Mouse (Mus musculus) thymus, postnatal 0 days (tissue): ENCODE data around the gene H2-T3. TPM values are rescaled to one million over a fixed set of nuclear protein-coding genes. Genes with fewer than 3 reads are reported as not detected.
A peak's percentile ranks its signal among the peaks of the same experiment; 100 is the strongest.
"Not testable (repeated sequence)": the region's sequence is repeated elsewhere in the genome, so short reads cannot be mapped to it uniquely, and the experiment has no call there.

Source experiments
- DNase-seq: peaks from one replicate; pipeline ENCODE4 v3.0.0-alpha.2; 2015; ENCODE audit warnings: low spot score
- polyA plus RNA-seq: library from polyadenylated mRNA; unstranded; fragments of >200 nt; fragmentation: Nextera tagmentation; extraction: Ambion mirVana; gene quantifications from 2 replicates; pipeline ENCODE4 v1.2.1, GENCODE M21; 2015

Gene H2-T3
- polyA plus RNA-seq, 1 experiment from 2014 or later, result 2.7 TPM

- peak; percentile 23 for DNase-seq
These were observed 10.6 kb downstream of the H2-T3 start for GRCm38 (mm10) chr17:36179446-36179845.

GRCm38 (mm10) chr17:36178938-36179337 is 11.1 kb downstream of the H2-T3 start:
- DNase-seq, result peak; percentile 76

DNA sequence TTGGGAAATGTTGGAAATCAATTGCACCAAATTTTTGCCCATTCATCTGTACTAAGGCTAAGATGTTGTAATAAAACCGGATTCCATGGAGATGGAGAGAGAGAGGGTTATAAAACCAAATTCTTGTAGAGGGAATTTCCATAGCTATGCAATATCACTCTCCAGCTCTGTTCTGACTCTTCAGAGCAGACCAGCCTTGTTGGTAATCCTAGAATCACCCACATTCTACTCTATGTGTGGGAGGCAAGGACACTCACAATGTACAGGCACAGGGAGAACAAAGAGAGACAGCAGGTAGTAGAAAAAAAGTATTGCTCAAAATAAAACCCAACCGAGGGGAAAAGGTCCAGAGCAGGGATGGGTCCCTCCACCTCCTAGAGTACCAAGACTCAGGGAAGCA is 14.0 kb downstream of the H2-T3 start:
- DNase-seq, result not testable (repeated sequence)

DNA sequence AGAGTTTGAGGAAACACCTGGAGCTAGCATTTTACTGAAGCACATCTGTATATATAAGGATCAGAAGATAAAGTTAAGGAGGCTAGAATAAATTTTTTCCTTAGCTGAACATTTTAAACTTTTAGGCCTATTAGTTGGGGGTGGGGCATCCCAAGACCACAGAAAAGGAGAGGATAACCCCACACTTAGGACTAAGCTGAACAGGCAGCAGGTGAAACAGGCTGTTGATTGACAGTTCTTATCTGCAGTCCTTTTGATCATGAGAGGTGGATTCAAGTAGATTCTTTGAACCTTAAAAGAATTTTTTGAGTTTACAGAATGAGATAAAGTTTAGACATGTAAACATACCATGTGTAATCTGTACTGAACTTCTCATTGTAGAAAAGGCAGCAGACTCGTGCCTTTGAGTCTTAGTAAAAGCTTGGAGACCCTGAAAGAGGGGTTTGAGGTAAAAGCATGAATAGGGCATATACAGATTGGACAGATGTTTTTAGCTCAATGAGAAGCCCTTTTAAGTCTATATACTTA is 19.7 kb downstream of the H2-T3 start:
- peak; percentile 59 for DNase-seq

- no peak for DNase-seq
These were observed 20.3 kb downstream of the H2-T3 start for GRCm38 (mm10) chr17:36169753-36170152.

- DNase-seq, result not testable (repeated sequence)
These were observed 21.0 kb downstream of the H2-T3 start for GRCm38 (mm10) chr17:36169094-36169493.

DNA sequence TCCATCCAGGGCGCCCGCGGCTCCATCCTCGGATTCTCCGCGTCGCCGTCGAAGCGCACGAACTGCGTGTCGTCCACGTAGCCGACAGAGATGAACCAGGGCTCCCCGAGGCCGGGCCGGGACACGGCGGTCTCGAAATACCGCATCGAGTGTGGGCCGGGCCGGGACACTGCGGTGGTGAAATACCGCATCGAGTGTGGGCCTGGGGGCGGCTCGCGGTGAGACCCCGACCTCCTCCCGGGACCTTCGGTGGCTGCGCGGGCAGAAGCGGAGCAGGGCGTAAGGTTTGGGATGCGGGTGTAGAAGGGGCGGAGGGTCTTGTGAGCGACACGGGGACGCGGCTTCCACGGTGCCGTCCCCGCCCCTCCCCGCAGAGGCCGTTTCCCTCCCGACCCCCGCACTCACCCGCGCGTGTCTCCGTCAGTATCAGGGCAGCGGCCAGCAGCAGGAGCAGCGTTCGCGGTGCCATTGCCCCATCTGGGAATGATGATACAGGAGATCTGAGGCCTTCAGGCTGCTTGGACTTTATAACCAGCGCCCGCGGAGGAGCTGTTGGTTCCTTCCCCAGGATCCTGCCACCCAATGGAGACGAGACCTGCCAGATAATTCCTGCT is 21.9 kb downstream of the H2-T3 start, which contains the start of gene Gm8909:
Gm8909 (minus strand) TSS at position 499 of the 614 bp plus-strand sequence.
- no peak for DNase-seq

- peak; percentile 47 for DNase-seq
These were observed 22.6 kb downstream of the H2-T3 start for GRCm38 (mm10) chr17:36167306-36168038.

DNA sequence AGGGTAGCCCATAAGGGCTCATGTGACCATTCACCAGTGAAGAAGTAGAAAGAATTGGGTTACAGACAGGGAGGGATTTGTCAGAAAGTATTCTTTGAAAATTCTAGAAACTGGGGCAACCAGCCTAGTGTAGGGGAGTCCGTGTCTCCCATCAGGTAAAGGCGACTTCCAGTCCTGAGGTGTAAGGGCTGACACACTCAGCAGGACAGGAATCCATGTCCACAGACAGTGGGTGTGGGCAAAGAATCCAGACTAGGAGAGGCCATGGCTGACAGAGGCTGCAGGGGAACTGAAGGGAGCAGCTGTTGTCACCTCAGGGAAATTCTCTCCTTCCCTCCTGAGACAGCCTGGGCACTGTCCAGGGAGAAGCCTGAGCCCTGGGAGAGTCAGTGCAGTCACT is 23.2 kb downstream of the H2-T3 start:
- DNase-seq, result not testable (repeated sequence)

- DNase-seq, result no peak
These were observed 28.7 kb downstream of the H2-T3 start for GRCm38 (mm10) chr17:36161129-36162051.

- not testable (repeated sequence) for DNase-seq
These were observed 31.8 kb downstream of the H2-T3 start for GRCm38 (mm10) chr17:36158264-36158663.

DNA sequence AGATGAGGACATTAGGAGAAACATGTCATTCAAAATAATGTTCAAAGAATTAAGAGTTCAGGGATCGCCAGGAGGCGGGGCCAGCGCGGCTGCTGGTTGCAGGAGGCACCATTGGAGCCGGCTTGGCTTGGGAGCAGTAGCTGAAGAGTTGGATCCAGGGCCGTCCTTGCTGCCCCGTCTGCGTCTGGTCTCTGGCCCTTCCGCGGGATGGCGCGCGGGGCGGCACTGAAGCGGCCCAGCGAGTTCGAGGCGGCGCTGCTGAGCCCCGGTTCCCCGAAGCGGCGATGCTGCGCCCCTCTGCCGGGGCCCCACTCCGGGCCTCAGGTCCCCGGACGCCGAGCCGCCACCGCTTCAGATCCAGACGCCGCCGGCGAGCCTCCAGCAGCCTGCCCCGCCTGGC is 32.3 kb downstream of the H2-T3 start:
- peak; percentile 30 for DNase-seq

GRCm38 (mm10) chr17:36154271-36155149 is 35.6 kb downstream of the H2-T3 start:
- no peak for DNase-seq

DNA sequence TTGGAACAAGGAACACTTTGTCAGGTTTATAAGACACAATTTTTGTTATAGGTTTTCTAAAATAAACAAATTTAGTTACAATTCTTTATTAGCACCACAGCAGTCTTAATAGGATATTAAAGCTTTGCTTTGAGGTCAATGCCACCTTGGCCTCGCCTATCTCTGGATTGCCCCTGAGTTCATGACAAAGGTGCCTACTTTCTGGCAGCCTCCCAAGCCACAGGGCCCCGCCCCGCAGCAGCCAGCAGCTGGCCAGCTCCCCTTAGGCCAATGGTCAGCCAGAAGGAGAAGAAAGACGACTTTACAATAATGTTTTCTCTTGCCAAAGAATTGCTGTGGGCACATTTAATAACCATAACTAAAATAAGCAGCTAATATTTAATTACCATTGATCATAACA is 38.9 kb downstream of the H2-T3 start:
- DNase-seq, result not testable (repeated sequence)

DNA sequence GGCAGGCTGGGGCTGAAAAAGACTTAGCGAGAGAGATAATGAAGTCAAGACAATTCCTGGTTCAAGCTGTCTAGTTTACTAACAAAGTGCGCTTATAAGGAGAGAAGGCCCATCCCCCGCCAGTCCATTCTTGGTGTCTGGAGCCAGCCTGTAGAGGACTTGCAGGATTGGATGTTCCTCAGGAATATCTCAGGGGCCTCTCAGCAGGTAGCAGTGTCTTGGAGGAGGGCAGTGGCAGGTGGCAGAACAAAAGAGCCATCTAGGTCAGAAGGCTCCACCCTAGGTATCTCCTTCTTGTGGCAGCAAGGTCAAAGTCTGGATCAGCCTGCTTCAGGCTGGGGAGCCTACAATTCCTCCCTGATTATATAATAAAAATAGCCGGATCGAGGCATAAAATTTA is 41.6 kb downstream of the H2-T3 start:
- DNase-seq, result not testable (repeated sequence)

- DNase-seq, result peak; percentile 31
These were observed 43.1 kb downstream of the H2-T3 start for GRCm38 (mm10) chr17:36146937-36147336.

- DNase-seq, result not testable (repeated sequence)
These were observed 44.3 kb downstream of the H2-T3 start for GRCm38 (mm10) chr17:36145861-36146156.

DNA sequence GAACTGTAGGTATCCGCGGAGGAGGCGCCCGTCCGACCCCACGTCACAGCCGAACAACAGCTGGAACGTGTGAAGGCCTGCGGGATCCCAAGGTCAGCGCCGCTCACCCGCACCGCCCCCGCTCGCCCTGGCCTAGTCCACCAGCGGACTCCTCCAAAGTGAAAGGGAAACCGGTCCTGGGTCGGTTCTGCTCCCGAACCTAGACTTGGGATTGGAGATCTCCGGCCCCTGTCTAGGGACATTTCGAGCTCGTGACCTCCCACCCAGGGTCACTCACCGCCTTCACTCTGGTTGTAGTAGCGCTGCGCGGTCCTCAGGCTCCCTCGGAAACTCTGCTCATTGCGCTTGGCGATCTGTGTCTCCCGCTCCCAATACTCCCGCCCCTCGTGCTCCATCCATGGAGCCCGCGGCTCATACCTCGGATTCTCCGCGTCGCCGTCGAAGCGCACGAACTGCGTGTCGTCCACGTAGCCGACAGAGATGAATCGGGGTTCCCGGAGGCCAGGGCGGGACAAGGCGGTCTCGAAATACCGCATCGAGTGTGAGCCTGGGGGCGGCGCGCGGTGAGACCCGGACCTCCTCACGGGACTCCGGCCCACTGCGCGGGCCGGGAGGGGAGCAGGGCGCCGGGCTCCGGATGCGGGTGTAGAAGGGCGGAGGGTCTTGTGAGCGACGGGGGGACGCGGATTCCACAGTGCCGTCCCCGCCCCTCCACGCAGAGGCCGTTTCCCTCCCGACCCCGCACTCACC is 44.8 kb downstream of the H2-T3 start:
- DNase-seq, result peak; percentile 41

- not testable (repeated sequence) for DNase-seq
These were observed 53.7 kb downstream of the H2-T3 start for GRCm38 (mm10) chr17:36136299-36136848.
